23 mouse cellular contexts compared by ENCODE assay signal in genomic region chr14:54370595-54370994, GRCm38 (mm10).
"Had no signal": no experiment of that assay in that cellular context is flagged by ENCODE, and none has a peak within 500 bp of the region (broad histone marks: within the 10 kb centered on the region; RNA-seq: fewer than 3 reads in every experiment).

No protein-coding gene starts in this region.

- DNase-seq: kidney, adult 9 months; kidney, postnatal 10 days; kidney, postnatal 36 days; left cerebral cortex, postnatal 4 days; liver, postnatal 0 days; lung, embryonic 14.5 days; right cerebral cortex, adult 18-20 months; right cerebral cortex, postnatal 14 days; right cerebral cortex, postnatal 4 days; thymus, adult 2 months; thymus, postnatal 14 days; thymus, postnatal 4 days had no signal

- H3K9ac ChIP-seq: limb, embryonic 12.5 days; limb, embryonic 15.5 days; liver, embryonic 14.5 days; liver, postnatal 0 days; lung, embryonic 14.5 days; midbrain, embryonic 15.5 days; neural tube, embryonic 15.5 days had no signal

- H3K9me3 ChIP-seq: limb, embryonic 15.5 days; midbrain, embryonic 15.5 days; neural tube, embryonic 15.5 days had no signal

- H3K4me2 ChIP-seq: limb, embryonic 12.5 days; limb, embryonic 15.5 days; liver, embryonic 11.5 days; lung, embryonic 14.5 days; midbrain, embryonic 15.5 days; neural tube, embryonic 15.5 days had no signal

- H3K27ac ChIP-seq: limb, embryonic 12.5 days; limb, embryonic 15.5 days; liver, embryonic 14.5 days; macrophage; midbrain, embryonic 15.5 days; neural tube, embryonic 15.5 days; stomach, postnatal 0 days had no signal

- ATAC-seq: intestine, postnatal 0 days; liver, postnatal 0 days; lung, postnatal 0 days had no signal

- H3K27me3 ChIP-seq: limb, embryonic 12.5 days; limb, embryonic 15.5 days; midbrain, embryonic 15.5 days; neural tube, embryonic 15.5 days had no signal

- H3K4me3 ChIP-seq: limb, embryonic 12.5 days; limb, embryonic 15.5 days; midbrain, embryonic 15.5 days; myocyte; neural tube, embryonic 15.5 days had no signal

- H3K4me1 ChIP-seq: limb, embryonic 12.5 days; limb, embryonic 15.5 days; midbrain, embryonic 15.5 days; neural tube, embryonic 15.5 days had no signal
